Mouse (Mus musculus) embryonic facial prominence, embryonic 14.5 days (tissue): Measurements from ENCODE around the gene Poc1a. TPM values are rescaled to one million over a fixed set of nuclear protein-coding genes. Genes with fewer than 3 reads are reported as not detected.

Experiments
- ATAC-seq: fragments of 200-750 bp; cut with Nextera tagmentation; 2 replicates; pipeline ENCODE4 v1.8.0; 2017; ENCODE audit warnings: low read depth, moderate number of reproducible peaks, moderate TSS enrichment
- DNase-seq: peaks from one replicate; pipeline ENCODE4 v3.0.0-alpha.2; 2015; ENCODE audit warnings: low spot score
- H3K27ac ChIP-seq: fragments of 300-500 bp; sonication (generic); replicated peaks from 2 replicates; pipeline ENCODE4 v1.5.1; 2014; ENCODE audit warnings: low read depth, mild to moderate bottlenecking, low read length, moderate library complexity
- H3K27me3 ChIP-seq: fragments of 300-500 bp; sonication (generic); replicated peaks from 2 replicates; pipeline ENCODE4 v1.6.1; 2014; ENCODE audit warnings: low read length; ENCODE audit not compliant: control insufficient read depth, insufficient read depth
- H3K36me3 ChIP-seq: fragments of 300-500 bp; sonication (generic); 2 replicates; pipeline ENCODE4 v1.6.1; 2014; ENCODE audit warnings: low read length, mixed read lengths; ENCODE audit not compliant: control insufficient read depth, insufficient read depth
- H3K4me1 ChIP-seq: fragments of 300-500 bp; sonication (generic); 2 replicates; pipeline ENCODE4 v1.6.1; 2014; ENCODE audit warnings: antibody characterized with exemption, low read length; ENCODE audit not compliant: control insufficient read depth, insufficient read depth
- H3K4me2 ChIP-seq: fragments of 300-500 bp; sonication (generic); 2 replicates; pipeline ENCODE4 v1.6.1; 2014; ENCODE audit warnings: low read depth, mild to moderate bottlenecking, low read length, moderate library complexity, mixed read lengths
- H3K4me3 ChIP-seq: fragments of 300-500 bp; sonication (generic); 2 replicates; pipeline ENCODE4 v1.5.1; 2014; ENCODE audit warnings: low read depth, mild to moderate bottlenecking, low read length
- H3K9ac ChIP-seq: fragments of 300-500 bp; sonication (generic); 2 replicates; pipeline ENCODE4 v1.6.1; 2014; ENCODE audit warnings: low read depth, mild to moderate bottlenecking, low read length, moderate library complexity, mixed read lengths
- H3K9me3 ChIP-seq: fragments of 300-500 bp; sonication (generic); 2 replicates; pipeline ENCODE4 v1.6.1; 2016; ENCODE audit warnings: low read length; ENCODE audit not compliant: control insufficient read depth
- WGBS: fragments of 180-500 bp; shearing (Covaris S2); extraction: QIAGEN DNeasy Blood & Tissue Kit; methylation state at CpG from one replicate; pipeline ENCODE4 v1.1.7; 2014; 5-methylcytosine and 5-hydroxymethylcytosine counted together
- polyA plus RNA-seq: library from polyadenylated mRNA; unstranded; fragments of >200 nt; fragmentation: Nextera tagmentation; extraction: Ambion mirVana; gene quantifications from 2 replicates; pipeline ENCODE4 v1.2.1, GENCODE M21; 2014

Poc1a gene
- polyA plus RNA-seq, 1 experiment from 2014 or later, result 16.6 TPM

DNA sequence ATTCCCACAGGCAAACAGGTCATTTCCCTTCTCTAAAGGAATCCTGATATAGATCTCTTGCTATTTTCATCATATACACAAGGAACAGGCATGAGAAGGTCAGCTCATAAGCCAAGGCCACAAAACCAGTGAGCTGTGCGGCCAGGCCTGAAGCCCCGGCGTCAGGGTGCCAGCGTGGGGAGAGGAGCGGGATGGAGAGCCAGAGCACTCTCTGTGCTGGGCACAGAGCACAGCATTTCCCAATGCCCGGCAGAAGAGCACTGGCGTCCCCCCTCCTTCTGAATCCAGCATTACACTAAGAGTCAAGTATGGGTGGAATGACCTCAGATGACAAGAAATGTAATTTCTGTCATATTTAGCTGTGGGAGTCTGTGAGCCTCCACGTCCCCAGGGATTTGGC is 43.5 kb upstream of the Poc1a start:
- Histone ChIP-seq H3K27ac (no peak overlapping the region), H3K9me3 (no peaks in the 10 kb centered on the region), H3K4me1 (no peaks in the 10 kb centered on the region), H3K27me3 (no peaks in the 10 kb centered on the region), H3K9ac (no peak overlapping the region), H3K4me3 (no peak overlapping the region), H3K36me3 (peaks cover 96% of the 10 kb centered on the region), H3K4me2 (no peak overlapping the region)
- ATAC-seq, result no peak
- no peak for DNase-seq
- 84% methylated on average over 8 of the region's 8 CpGs for WGBS

- no peaks in the 10 kb centered on the region for H3K4me1 ChIP-seq
- no peak overlapping the region for H3K4me3 ChIP-seq
- WGBS, result 86% methylated on average over 10 of the region's 10 CpGs
- no peak for ATAC-seq
- H3K27ac ChIP-seq, result no peak overlapping the region
- H3K27me3 ChIP-seq, result no peaks in the 10 kb centered on the region
- no peak overlapping the region for H3K9ac ChIP-seq
- H3K9me3 ChIP-seq, result no peaks in the 10 kb centered on the region
- DNase-seq, result no peak
- H3K4me2 ChIP-seq, result no peak overlapping the region
- peaks cover 96% of the 10 kb centered on the region for H3K36me3 ChIP-seq
Observed at GRCm38 (mm10) chr9:106237878-106238277, 43.0 kb upstream of the Poc1a start.

DNA sequence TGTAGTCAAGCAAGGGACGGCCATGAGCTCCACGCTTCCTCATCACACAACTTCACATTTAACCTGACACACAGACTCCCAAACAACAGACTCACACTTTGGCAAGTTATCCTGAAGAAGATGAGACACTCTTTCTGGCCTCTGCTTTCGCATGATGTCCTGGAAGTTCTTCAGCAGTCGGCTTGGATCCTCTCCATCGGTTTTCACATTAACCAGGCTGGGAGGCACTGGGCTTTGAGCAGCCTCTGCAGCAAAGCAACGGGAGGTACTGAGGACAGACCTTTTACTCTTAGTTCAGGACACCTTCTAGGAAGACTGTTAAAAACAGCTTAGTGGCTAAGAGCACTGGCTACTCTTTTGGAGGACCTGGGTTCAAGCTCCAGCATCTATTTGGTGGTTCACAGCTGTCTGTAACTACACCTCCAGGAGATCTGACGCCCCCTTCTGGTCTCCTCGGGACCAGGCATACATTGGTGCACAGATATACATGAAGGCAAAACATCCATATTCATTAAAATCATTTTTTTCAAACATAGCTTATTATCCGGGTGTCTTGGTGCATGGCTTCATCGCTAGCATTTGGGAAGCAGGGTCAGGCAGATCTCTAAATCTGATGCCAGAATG is 39.2 kb upstream of the Poc1a start:
- DNase-seq (no peak), ATAC-seq (no peak)
- Histone ChIP-seq H3K4me1 (peaks cover 7% of the 10 kb centered on the region), H3K4me3 (no peak overlapping the region), H3K27ac (no peak overlapping the region), H3K4me2 (no peak overlapping the region), H3K36me3 (peaks cover 73% of the 10 kb centered on the region), H3K27me3 (no peaks in the 10 kb centered on the region), H3K9me3 (no peaks in the 10 kb centered on the region), H3K9ac (no peak overlapping the region)
- 88% methylated on average over 10 of the region's 10 CpGs for WGBS

GRCm38 (mm10) chr9:106242813-106243488 is 37.9 kb upstream of the Poc1a start:
- Histone ChIP-seq H3K4me3 (no peak overlapping the region), H3K36me3 (peaks cover 60% of the 10 kb centered on the region), H3K4me1 (peaks cover 12% of the 10 kb centered on the region), H3K9ac (0 out of 2 replicates have a peak overlapping the region, but pooled peaks have one; percentile 6), H3K9me3 (no peaks in the 10 kb centered on the region), H3K27me3 (no peaks in the 10 kb centered on the region), H3K4me2 (no peak overlapping the region), H3K27ac (peak overlapping the region; percentile 39; the same call in 1 of the 2 replicates)
- 71% methylated on average over 19 of the region's 19 CpGs for WGBS
- ATAC-seq (no peak), DNase-seq (no peak)

- H3K9me3 ChIP-seq, result no peaks in the 10 kb centered on the region
- no peak overlapping the region for H3K4me2 ChIP-seq
- no peak overlapping the region for H3K4me3 ChIP-seq
- DNase-seq (no peak), ATAC-seq (no peak)
- no peak overlapping the region for H3K9ac ChIP-seq
- 0 out of 2 replicates have a peak overlapping the region, but pooled peaks have one; percentile 1 for H3K27ac ChIP-seq
- no peaks in the 10 kb centered on the region for H3K27me3 ChIP-seq
- H3K4me1 ChIP-seq, result peaks cover 18% of the 10 kb centered on the region
- peaks cover 6% of the 10 kb centered on the region; the same call in 1 of the 2 replicates for H3K36me3 ChIP-seq
- 90% methylated on average over 11 of the region's 11 CpGs for WGBS
Observed at GRCm38 (mm10) chr9:106249550-106249949, 31.3 kb upstream of the Poc1a start.

DNA sequence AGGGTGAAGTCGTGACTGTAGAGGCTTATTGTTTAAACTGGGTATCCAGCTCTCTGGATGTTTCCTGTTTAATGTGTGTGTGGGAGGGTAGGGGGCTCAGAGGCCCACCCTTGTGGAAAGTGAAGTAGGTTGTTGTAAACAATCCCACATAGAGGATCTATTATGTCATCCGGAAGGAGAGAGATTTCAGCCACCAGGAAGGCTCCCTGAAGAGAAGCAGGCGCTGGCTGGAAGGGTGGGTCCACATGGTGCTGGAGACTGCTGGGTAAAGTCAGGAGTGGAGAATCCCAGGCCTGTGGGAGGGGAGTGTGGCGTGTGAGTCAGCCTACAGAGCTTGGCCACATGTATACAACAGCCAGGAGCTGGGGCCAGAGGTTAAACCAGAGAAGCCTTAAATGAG is 30.6 kb upstream of the Poc1a start:
- Histone ChIP-seq H3K4me3 (no peak overlapping the region), H3K9ac (no peak overlapping the region), H3K4me1 (peaks cover 18% of the 10 kb centered on the region), H3K27me3 (no peaks in the 10 kb centered on the region), H3K36me3 (peaks cover 3% of the 10 kb centered on the region; the same call in 1 of the 2 replicates), H3K9me3 (no peaks in the 10 kb centered on the region), H3K27ac (0 out of 2 replicates have a peak overlapping the region, but pooled peaks have one; percentile 1), H3K4me2 (no peak overlapping the region)
- ATAC-seq, result peak; percentile 31; the same call in 1 of the 2 replicates
- no peak for DNase-seq
- 38% methylated on average over 4 of the region's 4 CpGs for WGBS

- no peak for DNase-seq
- H3K9me3 ChIP-seq, result no peaks in the 10 kb centered on the region
- no peak overlapping the region for H3K4me3 ChIP-seq
- H3K27ac ChIP-seq, result no peak overlapping the region
- H3K36me3 ChIP-seq, result no peaks in the 10 kb centered on the region
- ATAC-seq, result no peak
- H3K4me2 ChIP-seq, result no peak overlapping the region
- peaks cover 17% of the 10 kb centered on the region for H3K4me1 ChIP-seq
- H3K27me3 ChIP-seq, result no peaks in the 10 kb centered on the region
- WGBS, result 61% methylated on average over 8 of the region's 8 CpGs
- no peak overlapping the region for H3K9ac ChIP-seq
Observed at GRCm38 (mm10) chr9:106251066-106251465, 29.8 kb upstream of the Poc1a start.

DNA sequence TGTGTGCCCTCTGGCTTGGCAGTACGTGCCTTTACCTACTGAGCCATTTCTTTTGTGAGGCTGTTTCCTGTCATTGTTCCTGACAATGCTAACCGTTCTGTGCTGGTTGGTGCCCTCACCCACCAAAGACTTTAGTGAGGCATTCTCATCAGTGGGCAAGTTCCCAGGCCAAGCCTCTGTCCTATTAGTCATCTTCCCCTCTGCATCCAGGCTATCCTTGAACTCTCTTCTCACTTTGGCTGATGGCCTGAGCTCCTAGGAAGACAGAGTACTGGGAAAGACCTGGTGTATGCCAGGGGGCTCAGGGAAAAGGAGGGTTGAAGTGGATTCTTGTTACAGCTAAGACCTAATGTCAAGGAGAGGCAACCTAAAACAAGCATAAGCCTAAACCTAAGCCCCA is 26.9 kb upstream of the Poc1a start:
- Histone ChIP-seq H3K27me3 (no peaks in the 10 kb centered on the region), H3K4me2 (no peak overlapping the region), H3K36me3 (no peaks in the 10 kb centered on the region), H3K4me3 (no peak overlapping the region), H3K4me1 (no peaks in the 10 kb centered on the region), H3K9me3 (no peaks in the 10 kb centered on the region), H3K27ac (no peak overlapping the region), H3K9ac (no peak overlapping the region)
- ATAC-seq (no peak), DNase-seq (no peak)
- WGBS, result 69% methylated on average over 2 of the region's 2 CpGs

GRCm38 (mm10) chr9:106258412-106258811 is 22.4 kb upstream of the Poc1a start:
- no peak for DNase-seq
- no peak overlapping the region for H3K4me2 ChIP-seq
- WGBS, result 89% methylated on average over 4 of the region's 4 CpGs

More at GRCm38 (mm10) chr9:106258412-106258811, 22.4 kb upstream of the Poc1a start:
- no peak overlapping the region for H3K4me3 ChIP-seq
- no peaks in the 10 kb centered on the region for H3K36me3 ChIP-seq
- no peaks in the 10 kb centered on the region for H3K27me3 ChIP-seq
- H3K4me1 ChIP-seq, result no peaks in the 10 kb centered on the region
- H3K27ac ChIP-seq, result no peak overlapping the region
- H3K9me3 ChIP-seq, result no peaks in the 10 kb centered on the region
- no peak overlapping the region for H3K9ac ChIP-seq
- ATAC-seq, result no peak
